Mouse (Mus musculus) ovary, adult 18-20 months (tissue): Measurements from ENCODE around the gene Shisa6.

Experiments
- DNase-seq: peaks from one replicate; pipeline ENCODE4 v3.0.0; 2022; ENCODE audit warnings: low spot score, mixed read lengths

The Shisa6 gene

GRCm38 (mm10) chr11:66525371-66526045, at the start of gene Shisa6:
TSS of gene Shisa6 (minus strand) at chr11:66525964.
- DNase-seq = no peak

DNA sequence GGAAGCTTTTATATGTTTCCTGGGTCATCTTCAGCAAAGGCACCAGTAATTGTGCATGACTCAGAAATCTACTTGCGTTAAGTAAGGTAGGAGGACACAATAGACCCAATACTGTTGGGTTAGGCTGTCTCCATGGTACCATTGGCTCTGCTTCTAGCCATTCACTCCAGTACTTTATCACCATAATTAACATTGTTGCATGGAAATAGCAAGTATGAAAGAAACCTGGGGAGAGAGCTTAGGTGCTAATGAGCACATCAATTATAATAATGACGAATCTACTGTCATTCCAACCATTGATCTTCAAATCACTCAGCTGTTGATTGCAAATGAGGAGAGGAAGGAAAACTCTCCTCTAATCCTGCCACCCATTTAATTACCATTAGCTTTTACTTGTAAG, 48.1 kb upstream of the Shisa6 start:
- DNase-seq = no peak

- DNase-seq = no peak
These were observed 43.3 kb upstream of the Shisa6 start for GRCm38 (mm10) chr11:66569045-66569444.

GRCm38 (mm10) chr11:66568386-66568791, 42.6 kb upstream of the Shisa6 start:
- DNase-seq = no peak

- DNase-seq = no peak
These were observed 41.6 kb upstream of the Shisa6 start for GRCm38 (mm10) chr11:66567382-66567781.

DNA sequence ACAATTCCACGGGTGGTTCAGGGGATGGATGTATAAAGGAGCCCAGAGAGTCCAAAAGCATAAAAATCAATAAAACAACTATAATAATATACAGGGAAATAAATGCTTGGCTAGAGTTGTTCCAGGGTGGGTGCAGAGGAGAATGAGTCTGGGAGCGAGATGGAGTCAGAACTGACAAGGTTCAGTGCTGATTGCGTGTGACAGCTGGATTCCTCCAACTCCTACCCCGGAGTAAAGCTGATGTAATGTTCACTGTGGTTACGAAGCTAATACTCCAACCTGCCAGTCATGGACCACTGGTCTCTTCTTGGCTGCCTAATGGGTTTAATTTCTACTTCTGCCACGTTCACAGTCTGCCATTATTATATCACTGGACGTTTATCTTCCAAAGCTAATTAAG, 36.5 kb upstream of the Shisa6 start:
- DNase-seq = no peak

GRCm38 (mm10) chr11:66537820-66538219, 12.1 kb upstream of the Shisa6 start:
- DNase-seq = no peak

- DNase-seq = no peak
These were observed 10.1 kb upstream of the Shisa6 start for GRCm38 (mm10) chr11:66535866-66536265.

GRCm38 (mm10) chr11:66535156-66535555, 9.4 kb upstream of the Shisa6 start:
- DNase-seq = no peak

GRCm38 (mm10) chr11:66534291-66534690, 8.5 kb upstream of the Shisa6 start:
- no peak for DNase-seq

GRCm38 (mm10) chr11:66528146-66528545, 2.4 kb upstream of the Shisa6 start:
- DNase-seq = no peak

DNA sequence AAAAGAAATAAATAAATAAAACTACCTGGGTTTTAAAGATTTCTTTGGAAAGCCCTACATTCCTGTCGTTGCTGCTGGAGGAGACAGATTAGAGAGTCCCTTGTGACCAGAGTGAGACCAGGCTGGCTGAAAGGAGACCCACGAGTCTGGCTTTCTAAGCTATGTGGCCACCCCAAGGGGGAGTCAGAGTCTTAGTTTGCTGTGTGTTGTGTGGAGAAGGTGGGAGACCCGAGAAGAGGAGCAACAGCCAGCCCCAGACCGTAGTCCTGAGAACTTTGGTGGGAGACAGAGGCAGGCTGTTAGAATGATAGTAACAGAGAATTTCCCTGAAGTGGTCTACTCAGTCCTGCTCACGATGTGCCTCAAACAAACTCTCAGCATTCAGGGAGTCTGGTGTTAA, 1.6 kb upstream of the Shisa6 start:
- DNase-seq = peak; percentile 12

DNA sequence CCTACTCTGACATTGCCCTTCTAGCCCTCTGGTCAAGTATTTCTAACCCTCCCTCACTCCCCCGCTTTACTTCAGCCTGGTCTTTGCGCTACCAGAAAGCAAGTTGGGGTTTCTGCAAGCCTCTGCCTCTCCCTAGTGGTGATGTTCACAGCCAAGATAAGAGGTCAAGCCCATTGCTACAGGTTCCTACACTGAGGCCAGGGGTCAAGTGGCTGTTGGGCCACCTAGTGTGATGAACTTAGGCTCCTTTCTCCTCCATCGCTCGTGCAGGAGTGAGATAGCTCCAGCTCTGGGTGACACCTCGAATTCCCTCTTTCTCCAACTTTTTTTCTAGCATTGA, 1.2 kb upstream of the Shisa6 start:
- DNase-seq = no peak

GRCm38 (mm10) chr11:66526046-66526980, 549 bp upstream of the Shisa6 start:
- DNase-seq = peak; percentile 6

- no peak for DNase-seq
These were observed 1.5 kb downstream of the Shisa6 start for GRCm38 (mm10) chr11:66524251-66524650.

DNA sequence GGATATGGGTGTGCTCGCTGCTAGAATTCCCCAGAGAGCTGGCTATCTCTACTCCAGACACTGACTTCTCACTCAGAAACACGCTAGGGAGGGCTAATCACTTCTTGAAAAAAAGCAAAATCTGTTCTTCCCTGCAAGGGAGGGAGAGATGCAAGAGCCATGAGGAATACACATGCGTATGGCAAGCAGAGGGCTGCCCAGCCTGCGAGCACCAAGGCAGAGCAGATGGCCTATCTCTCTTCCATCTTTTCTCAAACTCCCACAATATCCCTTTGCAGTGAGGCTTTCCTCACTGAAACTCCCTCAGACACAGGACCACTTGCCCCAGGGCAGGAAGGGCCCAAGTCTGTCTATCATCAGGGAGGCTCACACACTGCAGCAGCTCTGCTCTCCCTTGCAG, 3.4 kb downstream of the Shisa6 start:
- no peak for DNase-seq

DNA sequence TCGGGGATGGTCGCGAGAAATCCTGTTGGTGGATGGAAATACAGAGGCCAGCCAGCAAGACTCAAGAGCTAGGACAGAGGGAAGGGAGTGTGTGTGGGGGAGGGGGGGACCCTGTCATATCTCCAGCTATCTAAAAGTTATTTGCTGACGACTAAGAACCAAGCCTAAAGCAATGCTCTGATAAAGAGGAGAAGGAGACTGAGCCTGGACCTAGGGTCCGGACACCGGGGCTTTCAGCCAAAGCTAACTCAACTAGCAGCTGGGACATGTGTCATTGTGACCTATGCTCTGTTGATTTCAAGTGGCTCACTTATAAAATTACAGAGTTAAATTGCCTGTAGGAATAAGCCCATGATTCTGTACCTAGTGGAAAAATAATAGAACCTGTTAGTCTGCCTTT, 6.4 kb downstream of the Shisa6 start:
- no peak for DNase-seq

DNA sequence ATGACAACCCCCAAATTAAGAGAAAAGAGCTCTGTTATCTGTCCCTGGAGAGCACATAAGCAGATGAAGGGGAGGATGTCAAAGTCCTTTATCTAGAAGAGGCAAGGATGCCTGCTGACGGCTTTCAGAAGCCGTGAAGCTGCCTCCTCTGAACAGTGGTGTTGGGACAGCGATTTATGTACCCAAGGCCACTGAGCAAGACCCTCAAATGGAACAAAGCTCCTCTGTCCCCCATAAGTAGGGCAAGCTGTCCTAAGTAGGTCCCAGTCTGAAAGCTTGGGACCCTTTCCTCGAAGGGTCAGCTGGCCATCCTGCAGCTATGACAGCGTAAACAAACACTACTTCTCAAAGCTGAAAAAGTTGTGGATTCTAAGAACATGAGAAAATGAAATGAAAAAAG, 11.4 kb downstream of the Shisa6 start:
- no peak for DNase-seq

DNA sequence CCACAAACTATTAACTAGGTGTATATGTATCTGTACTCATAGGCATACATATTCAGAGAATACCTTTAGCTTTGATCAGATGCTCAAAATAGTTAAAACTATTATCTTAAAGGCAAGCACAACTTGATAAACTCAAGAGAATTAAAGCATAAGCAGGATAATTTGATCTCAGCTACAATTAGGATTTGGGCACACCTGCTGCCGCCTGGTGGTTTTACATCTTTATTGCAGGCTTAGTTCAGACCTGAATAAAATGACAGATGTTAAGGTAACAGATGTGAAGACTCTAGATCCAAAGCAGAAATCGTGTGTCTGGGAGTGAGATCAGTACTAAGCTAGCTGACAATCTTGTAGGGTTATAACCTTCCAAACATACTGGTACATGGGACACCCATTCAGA, 24.8 kb downstream of the Shisa6 start:
- no peak for DNase-seq

DNA sequence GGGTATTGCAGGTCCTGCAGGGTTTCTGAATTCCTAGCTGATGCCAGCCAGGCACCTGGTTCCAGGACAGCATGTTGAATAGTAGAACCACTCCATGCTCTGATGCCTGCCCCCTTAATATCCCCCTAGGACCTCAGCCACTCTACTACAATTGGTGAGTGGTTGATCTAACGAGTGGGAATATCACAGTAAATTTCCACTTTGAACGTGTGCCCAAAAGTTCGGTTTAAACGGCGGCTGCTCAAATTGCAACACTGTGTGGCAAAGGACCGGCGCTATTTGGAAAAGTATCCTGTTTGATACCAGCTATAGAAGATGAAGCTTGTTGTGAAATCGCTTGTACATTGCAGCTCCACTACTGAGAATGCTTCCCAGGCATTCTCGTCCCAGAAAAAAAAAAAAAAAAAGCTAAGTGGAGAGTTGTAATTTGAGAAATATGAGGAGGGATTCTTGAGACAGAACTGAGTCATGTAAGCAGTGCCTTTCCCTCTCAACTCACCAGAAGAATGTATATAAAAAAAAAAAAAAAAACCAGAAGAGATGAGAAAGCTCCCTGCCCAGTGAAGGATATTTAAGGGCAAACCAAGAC, 26.8 kb downstream of the Shisa6 start:
- DNase-seq = no peak

DNA sequence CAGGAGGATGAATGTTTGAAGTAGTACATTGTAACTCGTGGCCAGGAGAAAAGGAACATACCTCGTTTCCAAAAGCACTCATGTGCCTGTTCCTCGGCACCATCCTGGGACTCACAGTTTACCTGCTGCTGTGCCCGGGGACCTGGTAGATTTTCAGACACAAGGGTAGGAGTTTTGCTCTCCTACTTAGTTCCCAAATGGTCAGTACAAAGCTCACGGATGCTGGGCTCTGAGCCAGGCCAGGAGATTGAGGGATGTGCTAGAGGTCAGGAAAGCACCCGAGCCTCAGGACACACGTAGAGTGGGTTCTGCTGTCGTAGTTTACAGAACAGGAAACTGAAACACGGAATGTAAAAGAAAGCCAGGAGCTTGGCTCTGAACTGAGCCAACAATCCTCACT, 29.5 kb downstream of the Shisa6 start:
- DNase-seq = no peak

DNA sequence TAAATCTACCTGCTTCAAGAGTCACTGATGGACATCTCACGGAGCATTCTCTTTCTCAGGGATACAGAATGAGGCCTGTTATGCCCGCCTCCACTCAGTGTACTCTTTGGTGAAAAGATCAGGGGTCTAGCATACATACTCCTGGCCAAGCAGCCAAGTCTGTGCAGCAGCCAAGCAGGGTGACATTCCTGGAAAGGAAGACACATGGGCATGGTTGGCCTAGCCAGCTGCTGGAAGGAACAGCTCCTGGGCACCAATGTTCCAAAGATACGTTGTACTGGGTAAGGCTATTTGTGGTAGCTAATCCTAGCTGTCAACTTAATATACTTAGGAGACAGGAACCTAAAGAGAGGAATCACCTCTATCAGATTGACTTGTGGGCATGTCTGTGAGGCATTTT, 31.4 kb downstream of the Shisa6 start:
- no peak for DNase-seq

DNA sequence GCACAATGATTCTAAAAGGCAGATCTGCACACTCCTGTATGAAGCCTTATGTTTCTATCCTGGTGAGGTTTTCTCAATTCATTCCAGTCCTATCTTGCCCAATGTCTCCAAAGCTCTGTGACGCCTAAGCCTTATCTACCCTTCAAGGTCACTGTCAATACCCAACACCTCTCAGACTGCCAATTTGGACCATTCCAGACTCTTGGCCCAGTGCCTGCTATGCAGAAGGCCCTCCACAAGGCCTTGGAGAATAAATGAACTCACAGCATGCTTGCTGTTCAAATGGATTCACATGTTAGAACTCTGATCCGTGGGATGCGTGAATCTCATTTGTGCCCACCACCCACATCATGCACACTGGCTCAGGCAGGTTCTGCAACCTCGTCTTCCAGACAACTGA, 38.0 kb downstream of the Shisa6 start:
- DNase-seq = peak; percentile 82
